Mouse (Mus musculus): Measurements from ENCODE around the gene Ldha.

- TF ChIP-seq POLR2A (IDR thresholded peaks at IDR 0.05; ENCODE audit: control insufficient read depth, extremely low read depth, insufficient read depth, low read length, poor library complexity) (no peak), CTCF (IDR thresholded peaks at IDR 0.05; ENCODE audit: borderline replicate concordance, control insufficient read depth, extremely low read depth, insufficient read depth, low read length, poor library complexity) (no peak)
Observed at GRCm38 (mm10) chr7:46859031-46859430, 17.8 kb downstream of the Ldha start.
